Mouse (Mus musculus) thymus, adult 2 months (tissue): ENCODE data around the gene Cldn15.

Source experiments
- CTCF ChIP-seq: fragments of 200-500 bp; IDR thresholded peaks from 2 replicates; pipeline ENCODE4 v1.5.1; 2012; ENCODE audit warnings: mild to moderate bottlenecking, control low read depth, low read length, moderate library complexity, borderline replicate concordance; ENCODE audit not compliant: control insufficient read depth, poor library complexity, insufficient read depth; ENCODE audit errors: extremely low read depth
- POLR2A ChIP-seq: fragments of 200-500 bp; IDR thresholded peaks from 2 replicates; pipeline ENCODE4 v1.6.1; 2012; ENCODE audit warnings: mild to moderate bottlenecking, low read length, control low read depth, moderate library complexity; ENCODE audit not compliant: control insufficient read depth, poor library complexity, insufficient read depth; ENCODE audit errors: extremely low read depth

DNA sequence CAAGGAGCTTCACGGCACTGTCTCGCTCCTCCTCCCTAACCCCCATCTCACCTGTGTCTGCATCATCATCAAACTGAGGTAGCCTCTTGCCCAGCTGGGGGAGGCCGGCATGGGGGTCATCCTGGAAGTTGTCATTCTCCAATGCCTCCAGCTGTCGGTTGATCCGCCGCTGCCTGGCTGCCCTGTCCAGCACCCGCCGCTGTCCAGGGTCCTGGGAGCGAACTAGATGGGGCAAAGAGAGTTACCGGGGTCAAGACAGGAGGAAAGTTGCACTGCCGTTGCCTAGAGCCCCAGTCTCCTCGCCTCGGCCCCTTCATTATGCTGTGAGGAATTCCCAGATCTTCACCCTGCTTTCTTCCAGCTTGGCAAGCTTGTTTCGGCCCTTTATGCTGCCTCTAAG, 18.4 kb downstream of the Cldn15 start:
- TF ChIP-seq CTCF (no peak), POLR2A (no peak)
